Mouse (Mus musculus) liver, adult (tissue): ENCODE measurements around the gene Nlrc5.

ENCODE experiments used
- GATA4 ChIP-seq: IDR thresholded peaks from 2 replicates; pipeline ENCODE4 v1.6.1; 2014; ENCODE audit warnings: mild to moderate bottlenecking, low read length; ENCODE audit not compliant: insufficient replicate concordance

The Nlrc5 gene

GRCm38 (mm10) chr8:94439691-94440090 is 5.5 kb downstream of the Nlrc5 start:
- no peak for TF ChIP-seq GATA4

DNA sequence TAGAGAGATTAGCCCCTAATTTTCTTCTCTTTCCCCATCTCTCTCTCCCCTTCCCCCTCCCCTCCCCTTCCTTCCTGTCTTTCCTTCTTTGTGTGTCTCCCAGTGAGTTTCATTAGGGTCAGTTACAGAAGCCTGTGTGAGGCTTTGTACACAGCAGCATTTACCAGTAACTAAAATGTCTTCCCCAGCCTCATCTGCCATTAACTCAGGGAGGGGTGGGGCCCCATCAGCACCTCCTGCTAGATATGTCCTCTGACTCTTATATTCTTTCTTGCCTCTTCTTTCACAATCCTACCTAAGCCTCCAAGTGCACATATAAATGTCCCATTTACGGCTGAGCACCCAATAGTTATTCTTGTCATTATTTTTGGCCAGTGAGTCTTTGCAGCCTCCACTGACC is 6.2 kb downstream of the Nlrc5 start:
- no peak for TF ChIP-seq GATA4

GRCm38 (mm10) chr8:94441686-94442085 is 7.5 kb downstream of the Nlrc5 start:
- no peak for TF ChIP-seq GATA4

DNA sequence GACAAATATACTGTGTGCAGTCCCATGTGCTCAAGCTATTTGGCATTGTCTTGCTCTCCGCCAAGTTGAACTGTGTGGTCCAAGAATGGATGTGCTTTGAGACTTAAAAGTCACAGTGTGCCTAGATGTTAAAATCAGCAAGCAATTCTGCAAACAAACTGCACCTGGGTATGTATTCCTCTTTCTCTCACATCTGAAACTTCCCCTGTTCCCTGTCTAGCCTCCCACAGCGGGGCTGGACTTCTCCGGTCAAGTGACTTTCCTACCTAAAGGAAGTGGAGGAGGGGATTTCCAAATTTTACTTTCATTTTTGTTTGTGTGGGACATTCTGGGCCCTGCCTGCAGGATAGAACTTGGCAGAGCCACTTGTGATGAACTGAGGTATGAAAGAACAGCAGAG is 9.0 kb downstream of the Nlrc5 start:
- TF ChIP-seq GATA4, result no peak

DNA sequence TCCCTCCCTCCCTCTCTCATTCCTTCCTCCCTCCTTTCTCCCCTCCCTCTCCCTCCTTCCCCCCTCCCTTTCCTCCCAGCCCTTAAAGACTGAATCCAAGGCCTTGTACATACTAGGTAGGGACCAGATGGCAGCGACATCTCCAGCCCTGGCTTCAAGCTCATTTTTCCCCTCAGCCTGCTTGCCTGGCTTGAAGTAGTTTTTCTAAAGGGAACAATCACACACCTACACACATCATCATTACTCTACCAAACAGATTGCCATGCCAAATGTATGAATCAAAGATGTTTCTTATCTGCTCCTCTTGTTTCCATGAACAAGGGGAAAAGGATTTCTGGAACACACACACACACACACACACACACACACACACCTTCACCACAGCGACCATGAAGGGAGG is 10.3 kb downstream of the Nlrc5 start:
- TF ChIP-seq GATA4, result no peak

DNA sequence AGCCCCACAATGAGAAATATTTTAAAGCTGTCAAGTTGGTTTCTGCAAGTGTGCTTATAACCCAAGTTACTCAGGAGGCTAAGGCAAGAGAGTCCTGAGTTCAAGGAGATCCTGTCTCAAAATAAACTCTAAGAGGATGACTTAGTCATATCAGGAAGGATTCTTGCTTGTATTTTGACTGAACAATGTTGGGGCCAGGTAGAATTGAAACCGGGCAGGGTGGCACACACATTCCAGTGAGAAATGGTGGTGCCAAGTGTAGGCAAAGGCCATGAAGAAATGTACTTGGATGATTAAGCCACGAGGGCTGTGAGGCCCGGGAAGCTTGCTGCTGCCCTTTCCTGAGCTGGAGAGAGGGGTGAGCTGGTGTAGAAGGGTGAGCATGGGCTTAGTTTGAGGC is 13.0 kb downstream of the Nlrc5 start:
- TF ChIP-seq GATA4, result no peak

DNA sequence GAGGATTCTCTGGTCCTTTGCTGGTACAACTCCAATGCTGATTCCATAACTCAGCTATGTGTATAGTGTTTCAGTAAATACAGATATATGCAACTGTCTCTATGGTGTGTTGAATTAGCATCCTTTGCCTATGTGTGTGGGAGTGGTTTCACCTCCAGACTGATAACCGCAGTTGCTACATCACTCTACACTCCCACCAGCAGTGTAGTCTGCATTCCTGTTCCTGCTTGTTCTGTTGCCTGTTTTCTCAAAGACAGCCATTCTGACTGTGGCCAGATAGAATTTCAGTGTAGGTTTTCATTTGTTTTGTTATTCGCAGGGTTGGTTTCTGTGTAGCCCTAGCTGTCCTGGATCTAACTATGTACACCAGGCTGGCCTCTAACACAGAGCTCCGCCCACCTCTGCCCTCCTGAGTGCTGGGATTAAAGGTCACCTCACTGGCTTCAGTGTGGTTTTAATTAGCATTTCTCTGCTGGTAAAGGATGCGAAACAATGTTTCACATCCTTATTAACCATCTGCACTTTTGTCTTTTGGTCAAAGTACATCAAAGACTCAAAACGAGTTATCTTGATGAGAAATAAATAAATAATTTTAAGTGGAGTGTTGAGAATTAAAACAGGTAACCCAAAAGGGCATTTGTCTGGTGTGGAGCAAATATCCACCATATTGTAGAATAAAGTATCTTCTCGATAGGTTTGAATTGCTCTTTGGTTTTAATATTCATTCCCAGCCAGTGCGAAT is 13.6 kb downstream of the Nlrc5 start:
- TF ChIP-seq GATA4, result no peak

DNA sequence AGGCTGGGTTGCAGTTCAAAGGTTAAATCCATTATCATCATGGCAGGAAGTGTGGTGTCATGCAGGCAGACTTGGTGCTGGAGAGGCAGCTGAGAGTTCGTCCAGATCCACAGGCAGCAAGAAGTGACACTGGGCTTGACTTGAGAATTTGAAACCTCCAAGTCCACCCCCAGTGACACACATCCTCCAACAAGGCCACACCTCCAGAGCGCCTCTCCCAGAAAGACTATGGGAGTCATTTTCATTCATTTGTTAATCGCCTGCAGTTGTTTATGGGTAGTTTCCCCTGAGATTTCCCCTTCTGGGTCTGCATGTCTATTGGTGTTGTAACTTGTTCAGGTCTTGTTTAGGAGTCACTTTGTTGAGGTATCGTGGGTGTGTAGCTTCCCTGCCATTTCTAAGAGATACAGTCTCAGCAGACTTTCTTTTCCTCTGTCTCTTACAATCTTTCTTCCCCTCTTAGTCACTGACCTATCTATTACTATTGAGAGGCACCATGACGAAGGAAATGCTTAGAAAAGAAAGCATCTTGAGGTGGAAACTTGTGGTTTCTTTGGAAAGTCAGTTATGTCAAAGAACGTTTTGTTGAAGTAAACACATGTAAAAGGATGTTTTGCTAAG is 19.8 kb downstream of the Nlrc5 start:
- TF ChIP-seq GATA4, result no peak

DNA sequence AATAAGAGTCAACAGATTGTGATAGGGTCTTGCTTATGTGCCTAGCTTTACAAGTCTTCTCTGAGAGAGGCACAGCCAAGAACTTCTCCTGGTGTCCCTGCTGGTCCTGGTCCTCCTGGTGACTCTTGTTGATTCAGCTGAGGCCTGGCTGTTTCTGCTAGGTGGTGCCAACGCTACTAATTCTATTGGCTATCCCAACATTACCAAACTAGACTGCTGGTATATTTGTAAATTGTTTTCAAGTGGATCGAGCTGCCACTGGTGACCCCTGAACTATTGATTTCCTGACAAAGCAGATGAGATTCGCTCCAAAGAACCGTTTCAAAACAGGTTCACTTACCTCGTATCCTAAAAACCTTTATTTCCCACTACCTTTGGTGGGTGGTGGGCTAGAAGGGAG is 20.7 kb downstream of the Nlrc5 start:
- no peak for TF ChIP-seq GATA4

DNA sequence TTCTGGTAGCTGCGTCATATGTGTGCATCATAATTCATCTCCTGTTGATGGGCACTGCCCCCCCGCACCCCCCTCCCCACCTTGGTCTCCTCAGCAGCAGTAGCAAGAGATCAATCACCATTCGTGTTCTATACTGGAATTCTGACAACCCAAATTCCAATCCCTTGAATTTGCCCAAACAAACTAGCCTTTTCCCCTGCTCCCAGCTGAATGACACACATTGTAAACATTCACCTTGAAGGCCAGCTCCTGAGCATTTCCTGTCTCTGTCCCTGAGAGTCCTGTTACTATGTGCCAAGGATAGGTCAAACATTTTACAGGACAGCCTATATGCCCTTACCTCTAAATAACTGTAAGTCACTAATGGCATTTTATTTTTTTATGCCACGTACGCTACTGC is 21.9 kb downstream of the Nlrc5 start:
- no peak for TF ChIP-seq GATA4

DNA sequence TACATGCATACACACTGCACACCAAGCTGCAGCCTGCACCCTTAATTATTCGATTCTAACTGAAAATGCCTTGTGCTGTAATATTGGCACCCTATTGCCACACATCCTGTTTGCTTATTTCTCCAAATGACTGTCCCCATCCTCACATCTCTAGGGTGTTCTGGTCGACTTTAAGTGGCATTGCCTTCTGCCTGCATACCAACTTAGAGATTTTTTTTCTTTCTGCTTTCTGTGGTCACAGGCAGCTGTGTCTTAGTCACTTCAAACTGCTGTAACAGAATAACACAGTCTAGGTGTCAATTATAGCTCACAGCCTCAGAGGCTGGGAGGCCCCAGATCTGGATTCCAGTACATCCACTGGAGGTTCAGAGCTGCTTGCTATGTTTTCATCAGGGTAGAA is 24.4 kb downstream of the Nlrc5 start:
- TF ChIP-seq GATA4, result no peak

DNA sequence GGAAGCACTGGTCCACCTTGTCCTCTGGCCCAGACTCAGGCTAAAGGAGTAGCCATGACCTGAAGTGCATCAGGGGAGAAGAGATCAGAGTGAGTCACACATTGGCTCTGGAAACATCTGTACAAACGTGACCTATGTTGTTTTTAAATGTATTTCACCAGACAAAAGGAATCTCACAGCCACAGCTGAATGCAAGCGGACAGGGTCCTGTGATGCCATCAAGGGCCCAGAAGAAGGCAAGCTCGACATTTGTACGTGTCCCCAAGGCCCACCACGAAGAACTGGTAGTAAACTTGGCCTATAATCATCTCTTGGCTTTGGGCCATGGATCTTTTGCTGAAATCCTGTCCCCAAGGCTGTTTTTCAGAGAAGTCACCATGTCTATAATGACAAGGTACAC is 35.5 kb downstream of the Nlrc5 start:
- TF ChIP-seq GATA4, result no peak

DNA sequence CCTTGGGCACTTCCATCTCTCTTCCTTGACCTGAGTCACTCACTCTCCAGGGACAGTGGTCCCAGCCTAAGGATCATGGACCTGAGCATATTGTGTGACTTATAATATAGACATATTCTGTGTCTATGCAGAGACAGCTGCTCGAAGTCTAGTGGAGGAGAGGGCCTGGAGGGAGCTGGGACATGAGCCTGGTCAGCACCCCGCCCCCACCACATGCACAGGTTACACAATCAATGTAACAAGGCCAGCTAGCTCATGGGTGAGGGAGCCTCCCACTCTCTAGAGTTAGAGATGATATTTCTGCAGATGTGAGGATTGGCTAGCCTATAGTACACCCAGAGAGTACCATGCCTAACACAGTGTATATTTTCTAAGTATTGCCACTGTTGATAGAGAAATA is 36.6 kb downstream of the Nlrc5 start:
- no peak for TF ChIP-seq GATA4

DNA sequence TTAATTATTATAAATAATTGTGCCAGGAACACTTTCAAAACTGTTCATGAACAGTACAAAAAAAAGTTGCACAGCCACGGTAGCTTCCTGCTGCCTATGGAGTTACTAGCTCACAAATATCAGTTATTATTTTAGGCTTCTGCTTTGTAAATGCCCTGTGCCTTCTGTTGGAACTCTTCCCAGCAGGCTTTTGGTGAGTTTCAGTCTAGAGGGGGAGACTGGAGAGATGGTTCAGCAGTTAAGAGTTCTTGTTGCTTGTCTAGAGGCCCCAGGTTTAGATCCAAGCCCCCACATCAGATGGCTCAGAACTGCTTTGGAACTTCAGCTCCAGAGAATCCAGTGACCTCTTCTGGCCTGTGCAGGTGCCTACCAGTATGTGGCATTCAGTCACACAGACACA is 37.1 kb downstream of the Nlrc5 start:
- no peak for TF ChIP-seq GATA4

DNA sequence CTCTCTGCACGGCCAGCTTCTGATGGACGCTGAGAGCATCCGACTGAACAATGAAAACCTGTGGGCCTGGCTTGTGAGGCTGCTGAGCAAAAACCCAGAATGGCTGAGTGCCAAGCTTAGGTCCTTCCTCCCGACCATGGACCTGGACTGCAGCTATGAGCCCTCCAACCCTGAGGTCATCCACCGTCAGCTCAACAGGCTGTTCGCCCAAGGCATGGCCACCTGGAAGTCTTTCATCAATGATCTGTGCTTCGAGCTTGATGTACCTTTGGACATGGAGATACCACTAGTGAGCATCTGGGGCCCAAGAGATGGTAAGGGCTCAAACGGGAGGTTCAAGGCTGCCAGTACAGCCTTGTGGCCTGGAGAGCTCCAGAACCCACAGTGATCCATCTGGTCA is 38.6 kb downstream of the Nlrc5 start:
- TF ChIP-seq GATA4, result no peak

DNA sequence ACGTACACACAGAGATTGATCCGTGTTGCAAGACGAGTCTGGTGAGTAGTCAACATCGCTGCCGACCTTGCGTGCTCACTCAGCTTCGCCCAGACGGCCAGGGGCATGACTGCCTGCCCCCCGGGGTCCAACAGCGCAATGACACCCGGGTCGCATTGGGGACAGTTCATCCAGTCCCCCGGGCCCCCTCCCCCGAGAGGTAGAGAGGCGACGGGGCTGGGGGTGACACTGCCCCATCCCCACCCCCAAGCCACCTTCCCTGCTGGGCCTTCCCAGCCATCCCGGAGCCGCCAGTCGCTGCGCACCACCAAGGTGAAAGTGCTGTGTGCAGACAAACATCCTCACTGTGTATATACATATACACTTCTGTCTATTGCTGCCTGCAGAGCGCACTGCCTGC is 39.3 kb downstream of the Nlrc5 start:
- TF ChIP-seq GATA4, result no peak

GRCm38 (mm10) chr8:94475786-94476185 is 41.6 kb downstream of the Nlrc5 start:
- no peak for TF ChIP-seq GATA4
